Mouse (Mus musculus): ENCODE measurements around the gene Setd5. TPM values are rescaled to one million over a fixed set of nuclear protein-coding genes. Genes with fewer than 3 reads are reported as not detected.

Gene Setd5
- polyA plus RNA-seq, 1 experiment, result 1.3 TPM

DNA sequence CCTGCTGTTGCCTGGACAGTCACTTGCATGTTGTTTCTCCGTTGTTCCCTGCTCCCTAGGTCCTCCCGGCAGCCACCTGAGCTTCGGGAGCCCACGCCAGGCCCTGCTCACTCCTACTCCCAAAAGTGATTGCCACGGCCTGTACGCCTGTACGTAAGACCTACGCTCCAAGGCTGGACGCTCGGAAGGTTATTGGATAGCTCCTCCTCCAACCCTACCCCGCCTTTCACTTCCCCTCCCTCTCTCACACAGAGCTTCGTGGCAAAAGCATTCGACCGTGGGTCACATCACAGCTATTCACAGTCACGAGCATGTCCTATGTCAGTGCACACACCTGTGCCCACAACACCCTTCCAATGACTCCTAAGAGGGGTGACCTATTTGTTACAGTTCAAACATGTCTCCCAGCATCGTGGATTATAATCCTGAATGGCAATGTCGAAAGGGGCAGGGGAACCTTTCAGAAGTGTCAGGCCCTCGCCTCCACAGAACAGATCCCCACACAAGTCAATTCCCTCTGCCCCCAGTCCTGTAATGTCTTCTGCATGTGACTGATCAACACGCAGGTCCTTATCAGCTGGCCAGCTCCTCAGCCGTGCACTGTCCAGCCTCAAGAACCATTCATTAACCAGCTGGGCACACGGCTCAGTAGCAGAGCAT, 107.8 kb downstream of the Setd5 start:
- TF ChIP-seq GATA1 (IDR thresholded peaks at IDR 0.05; ENCODE audit: low read length), result no peak
- TF ChIP-seq TAL1 (IDR thresholded peaks at IDR 0.05; ENCODE audit: low read length), result no peak
- Histone ChIP-seq H3K9me3 (ENCODE audit: control insufficient read depth, low read length) (no peaks in the 10 kb centered on the region), H3K27me3 (ENCODE audit: control insufficient read depth) (no peaks in the 10 kb centered on the region), H3K4me1 (ENCODE audit: control insufficient read depth) (no peaks in the 10 kb centered on the region), H3K4me3 (replicated peaks) (no peak overlapping the region), H3K36me3 (ENCODE audit: control insufficient read depth) (no peaks in the 10 kb centered on the region)

DNA sequence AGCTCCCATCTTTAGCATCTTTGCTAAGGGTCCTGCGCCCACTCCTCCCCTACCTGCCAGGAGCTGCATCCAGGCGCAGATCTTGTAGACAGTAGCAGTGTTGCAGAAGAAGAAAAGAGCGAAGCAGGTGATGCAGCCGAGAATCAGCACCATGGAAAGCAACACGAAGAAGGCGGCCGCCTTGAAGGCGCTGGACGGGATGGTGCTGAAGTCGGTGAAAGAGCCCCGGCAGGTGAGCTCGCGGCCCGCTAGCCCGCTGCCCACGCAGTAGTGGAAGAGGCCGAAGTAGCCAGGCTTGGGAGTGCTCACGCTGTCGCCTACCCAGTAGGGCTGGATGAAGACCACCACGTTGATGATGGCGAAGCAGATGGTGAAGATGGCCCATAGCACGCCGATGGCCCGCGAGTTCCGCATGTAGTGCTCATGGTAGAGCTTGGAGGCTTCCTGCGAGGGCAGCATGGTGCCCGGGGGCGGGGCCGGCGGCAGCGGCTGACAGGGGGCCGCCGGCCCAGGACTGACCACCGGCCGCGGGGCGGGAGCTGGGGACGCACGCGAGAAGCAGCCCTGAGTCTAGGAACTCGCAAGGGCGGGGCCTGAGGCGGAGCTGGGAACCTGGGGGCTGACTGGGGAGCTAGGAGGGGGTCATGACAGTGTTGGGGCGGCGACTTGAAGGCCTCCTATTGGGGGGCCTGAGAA, 116.7 kb downstream of the Setd5 start:
- Histone ChIP-seq H3K36me3 (ENCODE audit: control insufficient read depth) (no peaks in the 10 kb centered on the region), H3K27me3 (ENCODE audit: control insufficient read depth) (peaks cover 55% of the 10 kb centered on the region), H3K4me1 (ENCODE audit: control insufficient read depth) (no peaks in the 10 kb centered on the region), H3K4me3 (replicated peaks) (no peak overlapping the region), H3K9me3 (ENCODE audit: control insufficient read depth, low read length) (no peaks in the 10 kb centered on the region)
- no peak for TF ChIP-seq GATA1 (IDR thresholded peaks at IDR 0.05; ENCODE audit: low read length)
- no peak for TF ChIP-seq TAL1 (IDR thresholded peaks at IDR 0.05; ENCODE audit: low read length)

DNA sequence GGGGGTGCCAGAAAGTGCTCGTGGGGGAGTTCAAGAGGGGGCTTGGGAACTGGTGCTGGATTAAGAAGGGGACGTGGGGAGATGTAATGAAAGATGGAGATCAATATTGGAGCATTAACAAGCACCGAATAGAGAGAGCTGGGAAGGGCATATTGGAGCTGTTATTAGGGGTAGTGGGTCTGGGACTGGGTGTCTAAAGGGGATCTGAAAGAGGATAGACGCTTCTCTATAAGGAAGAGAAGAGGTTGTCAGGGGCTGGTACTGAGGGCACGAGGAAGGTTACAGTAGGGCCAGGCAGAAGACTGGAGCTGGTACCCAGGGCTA, 117.3 kb downstream of the Setd5 start:
- TF ChIP-seq TAL1 (IDR thresholded peaks at IDR 0.05; ENCODE audit: low read length), result no peak
- TF ChIP-seq GATA1 (IDR thresholded peaks at IDR 0.05; ENCODE audit: low read length), result no peak
- H3K4me3 ChIP-seq (replicated peaks), result no peak overlapping the region
- H3K27me3 ChIP-seq (ENCODE audit: control insufficient read depth), result peaks cover 55% of the 10 kb centered on the region
- no peaks in the 10 kb centered on the region for H3K36me3 ChIP-seq (ENCODE audit: control insufficient read depth)
- H3K4me1 ChIP-seq (ENCODE audit: control insufficient read depth), result no peaks in the 10 kb centered on the region
- no peaks in the 10 kb centered on the region for H3K9me3 ChIP-seq (ENCODE audit: control insufficient read depth, low read length)

DNA sequence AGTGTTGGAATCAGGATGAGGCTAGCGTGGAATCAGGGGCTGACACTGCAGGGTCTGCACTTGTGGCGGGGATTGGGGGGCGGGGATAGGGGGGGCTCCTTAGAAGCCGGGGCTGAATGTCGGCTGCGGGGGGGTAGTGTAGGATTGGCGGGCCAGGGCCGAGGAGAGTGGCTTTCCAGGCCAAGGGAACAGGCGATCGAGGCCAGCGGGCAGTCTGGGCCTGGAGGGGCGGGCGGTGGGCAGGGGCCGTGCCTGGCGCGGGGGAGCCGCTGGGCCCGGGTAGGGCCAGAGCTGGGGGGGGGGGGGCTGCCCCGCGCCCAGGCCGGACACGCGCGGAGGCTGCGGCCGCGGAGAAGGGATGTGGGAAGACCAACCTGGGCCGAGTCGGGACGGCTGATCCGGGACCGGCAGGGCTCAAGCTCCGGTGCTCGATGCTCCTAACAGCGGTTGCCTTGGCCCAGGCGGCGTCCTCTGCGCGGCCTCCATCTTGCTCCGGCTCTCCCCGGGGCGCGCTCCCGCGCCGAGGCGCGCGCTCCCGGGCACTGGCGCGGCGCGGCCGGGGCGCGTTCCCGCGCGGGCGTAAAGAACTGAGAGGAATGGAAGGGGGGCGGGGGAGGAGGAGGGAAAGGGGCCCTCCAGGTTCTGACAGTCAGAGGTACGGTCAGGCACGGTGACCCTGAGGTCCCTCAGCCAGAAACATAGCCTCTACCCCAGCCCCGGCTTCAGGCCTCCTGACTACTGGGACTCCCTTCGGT, 117.9 kb downstream of the Setd5 start, which contains the start of gene Lhfpl4:
Lhfpl4 (minus strand) TSS at position 544 of the 755 bp plus-strand sequence.
- no peak within 1 kb of the TSS for H3K4me3 ChIP-seq (replicated peaks)
- H3K4me1 ChIP-seq (ENCODE audit: control insufficient read depth), result no peaks in the 10 kb centered on the region
- H3K27me3 ChIP-seq (ENCODE audit: control insufficient read depth), result peaks cover 55% of the 10 kb centered on the region
- no peak for TF ChIP-seq TAL1 (IDR thresholded peaks at IDR 0.05; ENCODE audit: low read length)
- no peak for TF ChIP-seq GATA1 (IDR thresholded peaks at IDR 0.05; ENCODE audit: low read length)
- H3K9me3 ChIP-seq (ENCODE audit: control insufficient read depth, low read length), result no peaks in the 10 kb centered on the region
- H3K36me3 ChIP-seq (ENCODE audit: control insufficient read depth), result no peaks in the 10 kb centered on the region

DNA sequence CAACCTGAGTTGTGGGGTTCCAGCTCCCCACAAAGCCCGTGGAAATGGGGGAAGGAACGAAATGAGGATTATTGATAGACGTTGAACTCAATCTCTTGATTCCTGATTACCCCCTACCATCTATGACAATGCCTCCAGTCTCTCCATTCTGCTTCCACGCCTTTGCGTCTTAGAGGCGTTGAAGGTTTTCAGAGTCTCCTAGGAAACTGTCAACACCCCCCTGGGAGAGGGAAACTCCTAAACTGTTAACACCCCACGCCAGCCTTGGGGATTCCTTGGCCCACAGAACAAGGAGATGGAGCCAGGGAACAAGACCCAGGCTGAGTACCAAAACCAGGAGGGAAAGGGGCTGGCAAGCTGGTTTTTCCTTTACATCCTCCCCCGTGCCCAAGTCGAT, 118.4 kb downstream of the Setd5 start:
- H3K4me3 ChIP-seq (replicated peaks), result no peak overlapping the region
- H3K4me1 ChIP-seq (ENCODE audit: control insufficient read depth), result no peaks in the 10 kb centered on the region
- no peaks in the 10 kb centered on the region for H3K36me3 ChIP-seq (ENCODE audit: control insufficient read depth)
- H3K27me3 ChIP-seq (ENCODE audit: control insufficient read depth), result peaks cover 55% of the 10 kb centered on the region
- H3K9me3 ChIP-seq (ENCODE audit: control insufficient read depth, low read length), result no peaks in the 10 kb centered on the region
- TF ChIP-seq GATA1 (IDR thresholded peaks at IDR 0.05; ENCODE audit: low read length) (no peak), TAL1 (IDR thresholded peaks at IDR 0.05; ENCODE audit: low read length) (no peak)

Other genes starting within 250 kb of the Setd5 start
- 0.01 and 0.02 TPM in 2 replicates for gene Srgap3, start 130.1 kb upstream of the Setd5 start, polyA plus RNA-seq (2012)
- gene Thumpd3, start 31.1 kb upstream of the Setd5 start, polyA plus RNA-seq (2012), result 0.25 and 0.34 TPM in 2 replicates
- 0.01 TPM in 1 of 2 replicates, not detected in the other for gene Lhfpl4, start 118.0 kb downstream of the Setd5 start, polyA plus RNA-seq (2012)
- gene Mtmr14, start 160.5 kb downstream of the Setd5 start, polyA plus RNA-seq (2012), result 11.4 and 14.2 TPM in 2 replicates
- gene Cpne9, start 204.9 kb downstream of the Setd5 start, polyA plus RNA-seq (2012), result 0.02 and 0.03 TPM in 2 replicates
- 6.0 and 6.8 TPM in 2 replicates for gene Brpf1, start 229.8 kb downstream of the Setd5 start, polyA plus RNA-seq (2012)
- 0.56 and 0.83 TPM in 2 replicates for gene Ogg1, start 249.6 kb downstream of the Setd5 start, polyA plus RNA-seq (2012)